Mouse (Mus musculus): ENCODE measurements around the gene Wnt9a.

DNA sequence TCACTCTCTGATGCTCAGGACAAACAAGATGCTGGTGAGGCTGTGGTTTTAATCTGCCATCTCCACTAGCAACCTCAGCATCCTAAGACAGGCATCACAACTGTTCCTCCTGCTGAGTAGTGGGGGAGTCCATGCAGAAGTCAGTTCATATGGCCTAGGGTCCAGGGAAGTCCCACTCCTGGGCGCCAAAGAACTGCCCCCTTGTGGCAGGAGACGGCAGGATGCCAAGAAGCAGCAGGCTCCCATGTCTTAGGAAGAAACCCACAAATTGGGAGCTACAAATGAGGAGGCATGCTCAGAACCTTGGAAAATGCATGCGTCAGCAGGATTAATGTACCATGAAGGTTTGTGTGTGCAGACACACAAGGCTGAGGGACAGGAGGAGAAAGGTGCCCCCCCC lies 59.9 kb downstream of the Wnt9a start:
- TF ChIP-seq CTCF (IDR thresholded peaks at IDR 0.05; ENCODE audit: borderline replicate concordance, control insufficient read depth, extremely low read depth, insufficient read depth, low read length, poor library complexity) (peak; percentile 39; the same call in 1 of the 2 replicates), POLR2A (IDR thresholded peaks at IDR 0.05; ENCODE audit: control insufficient read depth, extremely low read depth, insufficient read depth, low read length, poor library complexity) (no peak)

All from thymus, adult 2 months (tissue).